Mouse (Mus musculus): Measurements from ENCODE around the gene Olfr467.
"Not testable (repeated sequence)": the region's sequence is repeated elsewhere in the genome, so short reads cannot be mapped to it uniquely, and the experiment has no call there.

Olfr467 gene

DNA sequence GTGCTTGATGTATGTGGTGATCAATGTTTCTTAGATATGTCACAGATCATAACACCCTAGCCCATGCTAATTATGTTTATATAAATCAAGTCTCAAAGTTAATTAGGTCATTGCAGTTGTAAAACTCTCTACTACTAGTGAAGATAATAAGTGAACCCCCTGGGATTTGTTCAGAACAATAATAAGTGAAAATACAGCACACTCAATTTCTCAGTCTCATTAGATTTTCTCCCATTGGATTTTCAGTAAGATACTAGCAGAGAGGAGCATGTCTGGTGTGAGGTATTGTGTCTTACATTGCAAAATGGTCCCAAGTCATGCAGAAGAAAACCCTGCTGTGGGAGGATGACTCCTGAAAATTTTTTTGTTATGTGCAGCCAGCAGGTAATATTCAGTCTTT is at the start of gene Olfr467:
TSS of gene Olfr467 (plus strand) at position 301 of the 400 bp plus-strand sequence.
- no peak for DNase-seq (ENCODE audit: low read depth, low spot score)

DNA sequence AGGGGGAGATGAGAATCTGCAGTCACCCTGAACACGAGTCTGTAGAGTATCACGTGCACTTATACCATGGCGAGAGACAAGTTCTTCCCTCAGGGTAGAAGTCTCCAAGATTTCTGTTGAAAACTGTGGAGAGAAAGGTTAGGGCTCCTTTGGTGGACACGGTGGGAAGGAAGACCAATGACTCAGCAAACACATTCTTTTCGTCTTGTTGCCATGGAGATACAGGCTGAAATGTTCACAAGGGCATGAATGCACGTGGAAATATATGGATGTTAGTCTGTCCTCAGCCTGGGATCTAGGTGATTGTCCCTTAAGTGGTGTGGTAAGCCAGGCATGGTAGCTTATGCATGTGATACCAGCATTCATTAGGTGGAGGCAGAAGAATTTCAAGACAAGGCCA is 41.3 kb upstream of the Olfr467 start:
- DNase-seq (ENCODE audit: low read depth, low spot score), result peak; percentile 83

DNA sequence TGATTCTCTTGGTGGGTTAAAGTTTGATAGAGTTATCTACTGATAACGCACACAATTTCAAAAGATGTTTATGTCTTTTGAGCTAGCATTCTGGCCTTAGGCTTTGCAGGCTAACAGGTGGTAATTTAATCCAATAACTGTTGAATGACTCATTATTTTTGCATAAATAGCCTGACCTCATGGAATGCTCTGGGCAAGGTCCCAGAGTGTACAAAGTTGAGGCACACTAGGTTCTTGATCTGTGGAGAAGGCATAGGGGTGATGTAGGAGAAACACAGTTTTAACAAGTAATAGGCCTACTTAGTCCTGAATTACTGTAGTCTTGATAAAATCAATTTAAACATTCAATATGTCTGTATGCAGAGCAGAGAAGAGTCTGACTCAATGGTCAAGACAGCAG is 33.8 kb upstream of the Olfr467 start:
- no peak for DNase-seq (ENCODE audit: low read depth, low spot score)

DNA sequence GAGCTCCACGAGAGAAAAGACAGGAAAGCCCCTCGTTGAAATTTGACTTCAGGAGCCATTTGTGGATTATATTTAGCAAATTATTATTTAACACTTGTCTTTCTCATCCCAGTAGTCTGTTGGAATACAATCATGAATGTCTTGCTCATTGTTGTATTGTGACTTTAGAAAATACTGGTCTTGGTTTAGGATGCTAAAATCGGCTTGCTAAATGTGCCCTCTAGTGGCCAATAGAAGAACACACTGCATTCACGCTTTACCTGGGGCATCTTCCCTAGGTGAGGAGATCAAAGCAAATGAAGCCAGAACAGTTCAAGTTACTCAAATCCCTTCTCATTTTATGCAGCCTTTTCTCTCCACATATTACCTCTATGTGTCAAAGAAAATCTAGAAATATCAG is 32.5 kb upstream of the Olfr467 start:
- DNase-seq (ENCODE audit: low read depth, low spot score), result peak; percentile 43

DNA sequence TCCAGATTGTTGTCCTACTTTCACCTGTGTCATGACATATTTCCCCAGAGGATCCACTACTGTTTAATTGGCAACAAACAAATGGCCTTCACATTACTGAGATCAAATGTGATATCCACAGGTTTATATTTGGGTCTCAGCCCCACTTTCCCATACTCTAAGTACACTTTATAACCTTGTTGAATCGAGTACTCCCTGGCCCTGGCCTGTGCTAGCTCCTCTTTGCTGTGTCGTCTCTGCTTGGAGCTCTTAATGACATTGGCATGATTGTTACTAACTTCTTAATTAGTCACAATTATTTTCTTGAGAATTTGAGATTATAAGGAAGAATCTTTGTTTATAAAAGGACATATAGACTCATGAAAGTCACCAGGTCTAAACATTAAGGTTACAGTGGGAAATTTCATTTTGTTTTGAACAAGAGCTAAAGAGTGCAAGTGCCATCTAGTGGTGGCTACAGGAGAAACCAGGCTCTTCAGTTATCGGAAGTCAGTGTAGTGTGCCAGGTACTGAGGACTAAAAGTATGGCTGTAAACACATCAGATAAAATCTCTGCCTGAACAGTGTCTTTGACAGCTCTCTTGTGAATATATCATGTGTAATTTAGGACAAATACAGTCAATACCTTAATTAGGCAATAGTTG is 24.0 kb upstream of the Olfr467 start:
- peak; percentile 40 for DNase-seq (ENCODE audit: low read depth, low spot score)

DNA sequence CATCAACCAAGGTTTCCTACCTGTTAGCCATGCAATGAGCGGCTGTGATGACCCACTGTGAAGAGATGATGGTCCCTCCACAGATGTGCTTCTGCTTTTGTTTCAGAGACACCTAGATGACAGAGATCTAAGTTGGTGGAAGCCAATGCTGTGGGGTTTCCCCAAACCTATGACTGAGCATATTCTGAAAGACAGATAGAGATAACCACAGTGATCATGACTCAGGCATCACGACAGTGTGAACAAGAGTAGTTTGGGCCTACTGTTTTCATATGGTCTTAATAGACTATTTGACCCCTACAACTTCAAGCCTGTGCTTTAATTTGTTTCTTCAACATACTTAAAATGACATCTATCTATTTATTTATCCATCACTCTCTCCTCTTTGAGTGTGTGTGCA is 15.6 kb upstream of the Olfr467 start:
- DNase-seq (ENCODE audit: low read depth, low spot score), result no peak

DNA sequence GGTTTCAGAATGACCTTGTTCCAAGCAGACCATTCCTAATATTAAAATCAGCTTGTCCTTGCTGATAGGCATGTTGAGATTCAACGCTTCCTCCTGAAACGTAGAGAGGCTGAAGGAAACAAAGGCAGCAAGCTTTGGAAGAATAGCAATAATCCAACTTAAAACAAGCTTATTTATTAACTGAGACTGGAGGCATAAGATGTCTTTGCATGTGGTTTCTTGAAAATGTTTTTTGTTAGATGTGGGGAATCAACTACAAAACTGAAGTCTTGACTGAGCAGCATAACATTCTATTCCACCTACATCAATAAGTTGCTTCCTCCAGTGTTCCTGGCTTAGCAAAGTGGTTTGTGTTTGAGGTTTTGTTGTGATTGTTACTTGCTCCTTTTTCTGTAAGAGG is 11.0 kb upstream of the Olfr467 start, which contains the start of gene Ovch2:
TSS of gene Ovch2 (minus strand) at position 101 of the 400 bp plus-strand sequence.
- no peak for DNase-seq (ENCODE audit: low read depth, low spot score)

DNA sequence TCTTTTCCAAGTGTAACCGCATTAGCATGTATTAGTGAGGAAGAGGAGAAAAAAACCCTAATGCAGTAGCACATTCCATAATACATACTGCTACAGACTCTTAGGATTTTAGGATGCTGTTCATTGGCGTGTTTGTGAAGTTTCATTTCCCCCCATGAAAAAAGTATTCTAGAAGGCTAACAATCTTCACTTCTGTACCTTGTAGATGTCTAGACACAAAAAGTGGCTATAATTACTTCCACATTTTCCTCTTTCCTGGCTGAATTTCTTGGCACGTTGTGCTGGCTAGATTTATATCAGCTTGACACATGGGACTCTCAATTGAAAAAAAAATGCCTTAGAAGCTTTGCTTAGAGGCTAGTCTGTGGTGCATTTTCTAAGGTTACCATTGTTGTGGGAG is 9.9 kb upstream of the Olfr467 start:
- DNase-seq (ENCODE audit: low read depth, low spot score), result no peak

DNA sequence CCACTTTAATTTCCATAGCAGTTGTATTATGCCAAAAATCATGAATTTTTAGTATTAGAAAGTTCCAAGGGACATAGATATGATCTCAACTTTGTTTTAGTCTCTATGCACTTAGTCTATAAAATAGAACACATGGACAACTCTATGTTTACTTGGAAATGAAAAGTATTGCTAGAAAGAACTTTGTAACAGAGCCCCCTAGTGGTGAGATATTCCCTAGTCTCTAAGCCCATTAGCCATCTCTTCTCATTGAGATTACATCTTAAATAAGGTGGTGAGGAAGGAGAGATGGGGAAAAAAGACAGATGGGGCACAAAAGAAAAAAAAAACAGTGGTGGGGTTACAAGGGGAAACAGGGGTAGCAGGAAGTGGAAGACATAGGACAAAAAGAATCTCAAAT is 7.4 kb downstream of the Olfr467 start:
- DNase-seq (ENCODE audit: low read depth, low spot score), result peak; percentile 41

DNA sequence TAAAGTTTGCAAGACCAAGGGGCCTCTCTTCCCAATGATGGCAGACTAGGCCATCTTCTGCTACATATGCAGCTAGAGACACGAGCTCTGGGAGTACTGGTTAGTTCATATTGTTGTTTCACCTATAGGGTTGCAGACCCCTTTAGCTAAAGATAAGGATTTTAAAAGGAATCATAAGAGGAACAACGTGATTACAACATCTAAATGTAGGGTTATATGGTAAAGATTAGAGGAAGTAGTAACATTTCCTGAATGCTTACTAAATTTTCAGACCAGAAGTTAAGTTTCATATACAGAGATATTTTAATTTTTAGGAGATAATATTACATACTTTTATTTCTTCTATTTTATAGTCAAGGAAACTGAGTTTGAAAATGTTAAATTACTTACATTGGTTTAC is 11.8 kb downstream of the Olfr467 start:
- DNase-seq (ENCODE audit: low read depth, low spot score), result not testable (repeated sequence)

DNA sequence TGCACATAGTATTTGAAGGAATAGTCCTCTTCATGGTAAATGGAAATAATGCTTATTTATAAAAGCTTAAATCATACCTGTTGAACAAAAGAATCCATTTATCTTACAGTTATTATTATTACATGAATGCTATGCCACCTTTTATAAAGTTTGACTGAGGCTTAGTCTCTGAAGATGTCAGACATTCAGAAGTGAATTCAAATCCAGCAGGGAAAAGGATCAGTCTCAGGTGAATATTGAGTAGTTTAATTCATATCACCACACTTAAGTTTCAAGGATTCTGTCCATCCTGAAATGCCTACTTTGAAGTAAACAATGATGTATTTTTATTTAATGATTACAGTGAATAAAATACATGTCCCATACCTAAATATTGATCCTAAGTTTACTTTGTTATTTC is 13.4 kb downstream of the Olfr467 start, which contains the start of gene Olfr469:
TSS of gene Olfr469 (minus strand) at position 101 of the 400 bp plus-strand sequence.
- DNase-seq (ENCODE audit: low read depth, low spot score), result not testable (repeated sequence)

DNA sequence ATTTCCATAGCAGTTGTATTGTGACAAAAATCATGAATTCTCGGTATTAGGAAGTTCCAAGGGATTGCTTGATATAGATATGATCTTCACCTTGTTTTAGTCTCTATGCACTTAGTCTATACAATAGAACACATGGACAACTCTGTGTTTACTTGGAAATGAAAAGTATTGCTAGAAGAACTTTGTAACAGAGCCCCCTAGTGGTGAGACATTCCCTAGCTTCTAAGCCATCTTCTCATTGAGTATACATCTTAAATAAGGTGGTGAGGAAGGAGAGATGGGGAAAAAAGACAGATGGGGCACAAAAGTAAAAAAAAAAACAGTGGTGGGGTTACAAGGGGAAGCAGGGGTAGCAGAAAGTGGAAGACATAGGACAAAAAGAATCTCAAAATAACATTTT is 29.7 kb downstream of the Olfr467 start:
- peak; percentile 55 for DNase-seq (ENCODE audit: low read depth, low spot score)

DNA sequence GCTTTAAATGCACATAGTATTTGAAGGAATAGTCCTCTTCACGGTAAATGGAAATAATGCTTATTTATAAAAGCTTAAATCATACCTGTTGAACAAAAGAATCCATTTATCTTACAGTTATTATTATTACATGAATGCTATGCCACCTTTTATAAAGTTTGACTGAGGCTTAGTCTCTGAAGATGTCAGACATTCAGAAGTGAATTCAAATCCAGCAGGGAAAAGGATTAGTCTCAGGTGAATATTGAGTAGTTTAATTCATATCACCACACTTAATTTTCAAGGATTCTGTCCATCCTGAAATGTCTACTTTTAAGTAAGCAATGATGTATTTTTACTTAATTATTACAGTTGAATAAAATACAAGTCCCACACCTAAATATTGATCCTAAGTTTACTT is 35.3 kb downstream of the Olfr467 start, which contains the start of gene Olfr470:
TSS of gene Olfr470 (minus strand) at position 101 of the 400 bp plus-strand sequence.
- DNase-seq (ENCODE audit: low read depth, low spot score), result not testable (repeated sequence)

Data from R1 (cell line).